Mouse (Mus musculus): ENCODE results near the gene Tcl1b1.

GRCm38 (mm10) chr12:105127607-105128006, 31.9 kb upstream of the Tcl1b1 start:
- no peak for TF ChIP-seq CTCF (IDR thresholded peaks at IDR 0.05; ENCODE audit: borderline replicate concordance, extremely low read depth, insufficient read depth, insufficient read length)
- no peak for TF ChIP-seq POLR2A (IDR thresholded peaks at IDR 0.05; ENCODE audit: borderline replicate concordance, extremely low read depth, insufficient read depth, insufficient read length, poor library complexity, severe bottlenecking)

Measured in brain, embryonic 14.5 days (tissue).